Mouse (Mus musculus): ENCODE measurements around the gene Pygm.

Pygm gene

DNA sequence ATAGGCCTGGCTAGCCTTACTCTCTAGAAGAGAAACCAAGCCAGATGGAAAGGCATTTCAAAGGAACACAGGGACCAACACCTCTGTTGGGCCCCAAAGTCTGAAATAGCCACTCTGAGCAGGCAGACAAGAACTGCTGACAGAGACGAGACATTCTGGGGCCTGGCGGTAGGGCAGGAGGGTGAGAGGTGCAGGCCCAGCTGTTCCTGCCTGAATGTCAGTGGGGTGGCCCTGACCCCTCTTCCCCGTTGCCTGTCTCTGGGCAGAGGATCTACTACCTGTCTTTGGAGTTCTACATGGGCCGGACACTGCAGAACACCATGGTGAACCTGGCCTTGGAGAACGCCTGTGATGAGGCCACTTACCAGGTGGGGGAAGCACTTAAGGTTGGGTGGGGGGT lies 1.2 kb downstream of the Pygm start:
- no peak for DNase-seq (ENCODE audit: low read depth, low spot score)

DNA sequence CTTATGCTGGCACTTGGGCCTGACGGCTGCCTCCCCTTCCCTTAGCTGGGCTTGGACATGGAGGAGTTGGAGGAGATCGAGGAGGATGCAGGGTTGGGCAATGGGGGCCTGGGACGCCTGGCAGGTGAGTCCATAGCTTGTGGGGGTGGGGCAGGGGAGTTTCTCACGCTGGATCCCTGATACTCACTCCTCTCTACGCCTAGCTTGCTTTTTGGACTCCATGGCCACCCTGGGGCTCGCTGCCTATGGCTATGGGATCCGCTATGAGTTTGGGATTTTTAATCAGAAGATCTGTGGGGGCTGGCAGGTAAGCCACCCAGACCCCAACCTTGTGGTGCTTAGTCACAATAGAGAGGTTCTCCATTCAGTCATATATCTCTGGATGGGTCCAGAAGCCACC lies 1.6 kb downstream of the Pygm start:
- DNase-seq (ENCODE audit: low read depth, low spot score) = no peak

DNA sequence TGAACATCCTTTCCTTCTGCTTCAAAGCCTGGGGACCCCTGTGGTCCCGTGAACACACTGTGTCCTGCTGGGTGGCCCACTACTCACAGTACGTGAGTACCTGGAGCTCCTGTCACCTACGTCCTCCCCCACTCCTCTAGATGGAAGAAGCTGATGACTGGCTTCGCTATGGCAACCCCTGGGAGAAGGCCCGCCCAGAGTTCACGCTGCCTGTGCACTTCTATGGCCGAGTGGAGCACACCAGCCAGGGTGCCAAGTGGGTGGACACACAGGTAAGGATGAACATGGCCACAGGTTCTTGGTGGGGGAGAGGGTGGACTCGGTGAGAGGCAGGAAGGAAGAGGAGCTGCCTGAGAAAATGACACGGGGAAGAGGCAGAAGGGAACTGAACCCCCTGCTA lies 2.0 kb downstream of the Pygm start:
- DNase-seq (ENCODE audit: low read depth, low spot score) = no peak

DNA sequence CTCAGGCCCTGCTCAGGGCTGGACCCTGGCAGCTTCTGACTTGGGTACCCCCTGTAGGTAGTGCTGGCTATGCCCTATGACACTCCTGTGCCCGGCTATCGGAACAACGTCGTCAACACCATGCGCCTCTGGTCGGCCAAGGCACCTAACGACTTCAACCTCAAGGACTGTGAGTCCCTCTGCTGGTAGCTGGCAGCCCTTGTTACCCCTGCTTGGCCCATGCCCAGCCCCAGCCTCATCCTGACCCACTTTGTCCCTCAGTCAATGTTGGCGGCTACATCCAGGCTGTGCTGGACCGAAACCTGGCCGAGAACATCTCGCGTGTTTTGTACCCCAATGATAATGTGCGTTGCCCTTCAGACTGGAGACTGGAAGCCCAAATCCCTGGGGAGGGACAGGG lies 3.8 kb downstream of the Pygm start:
- DNase-seq (ENCODE audit: low read depth, low spot score) = no peak

DNA sequence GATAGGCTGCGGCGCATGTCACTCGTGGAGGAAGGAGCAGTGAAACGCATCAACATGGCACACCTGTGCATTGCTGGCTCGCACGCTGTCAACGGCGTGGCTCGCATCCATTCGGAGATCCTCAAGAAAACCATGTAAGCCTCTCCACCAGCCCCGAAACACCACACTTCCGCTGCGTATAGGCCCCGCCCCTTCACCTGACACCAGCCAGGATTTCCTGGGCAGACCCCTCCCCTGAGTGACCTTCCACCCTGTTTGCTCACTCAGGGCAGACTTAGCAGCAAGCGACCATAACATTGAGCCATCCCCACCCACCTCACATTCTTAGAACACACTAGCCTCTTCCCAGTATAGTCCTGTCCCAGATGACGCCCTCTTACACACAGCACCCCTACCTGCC lies 5.6 kb downstream of the Pygm start:
- peak; percentile 88 for DNase-seq (ENCODE audit: low read depth, low spot score)

DNA sequence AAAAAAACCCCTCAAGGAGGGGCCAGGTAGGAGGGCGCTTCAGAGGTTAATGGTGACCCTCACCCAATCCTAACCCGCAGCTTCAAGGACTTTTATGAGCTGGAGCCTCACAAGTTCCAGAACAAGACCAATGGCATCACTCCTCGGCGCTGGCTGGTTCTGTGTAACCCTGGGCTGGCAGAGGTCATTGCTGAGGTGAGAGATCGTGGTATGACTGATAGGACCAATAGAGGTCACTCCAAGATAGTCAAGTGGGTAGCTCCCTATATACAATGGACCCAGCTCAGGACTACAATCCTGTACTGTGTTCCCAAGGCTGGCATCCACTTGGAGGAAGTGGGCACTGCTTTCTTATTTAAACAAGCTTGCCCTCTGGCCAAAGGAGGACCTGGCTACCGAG lies 6.1 kb downstream of the Pygm start:
- DNase-seq (ENCODE audit: low read depth, low spot score) = no peak

DNA sequence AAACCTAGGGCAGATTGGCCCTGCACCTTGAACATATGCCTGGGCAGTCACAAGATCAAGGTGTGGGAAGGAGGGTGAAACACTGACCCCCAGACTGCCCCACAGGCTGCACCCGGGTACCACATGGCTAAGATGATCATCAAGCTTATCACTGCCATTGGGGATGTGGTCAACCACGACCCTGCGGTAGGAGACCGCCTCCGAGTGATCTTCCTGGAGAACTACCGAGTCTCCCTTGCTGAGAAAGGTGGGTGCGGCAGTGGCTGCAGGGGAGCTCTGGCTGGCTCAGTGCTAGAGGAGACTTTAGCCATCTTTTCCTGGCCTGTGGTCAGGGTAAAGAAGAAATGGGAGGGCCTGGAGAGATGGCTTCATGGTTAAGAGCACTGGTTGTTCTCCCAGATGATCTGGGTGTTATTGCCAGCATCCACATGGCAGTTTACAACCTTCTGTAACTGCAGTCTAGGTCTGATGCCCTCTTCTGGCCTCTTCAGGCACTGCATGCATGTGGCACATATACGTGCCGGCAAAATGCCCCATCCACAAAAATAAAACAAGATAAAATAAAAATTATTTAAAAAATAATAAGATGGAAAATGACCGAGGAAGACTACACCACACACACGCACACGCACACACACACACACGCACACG lies 8.7 kb downstream of the Pygm start:
- peak; percentile 79 for DNase-seq (ENCODE audit: low read depth, low spot score)

DNA sequence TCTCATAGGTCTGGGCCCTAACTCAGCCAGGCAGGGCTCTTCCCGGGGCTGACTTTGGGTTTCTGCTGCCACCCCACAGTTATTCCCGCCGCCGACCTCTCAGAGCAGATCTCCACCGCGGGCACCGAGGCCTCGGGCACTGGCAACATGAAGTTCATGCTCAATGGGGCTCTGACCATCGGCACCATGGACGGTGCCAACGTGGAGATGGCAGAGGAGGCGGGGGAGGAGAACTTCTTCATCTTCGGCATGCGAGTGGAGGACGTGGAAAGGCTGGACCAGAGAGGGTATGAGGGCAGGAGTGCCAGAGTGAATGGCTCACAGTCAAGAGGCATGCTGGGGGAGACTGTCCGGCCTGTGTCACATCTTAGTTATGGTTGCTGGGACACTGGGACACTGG lies 9.4 kb downstream of the Pygm start:
- DNase-seq (ENCODE audit: low read depth, low spot score) = no peak

DNA sequence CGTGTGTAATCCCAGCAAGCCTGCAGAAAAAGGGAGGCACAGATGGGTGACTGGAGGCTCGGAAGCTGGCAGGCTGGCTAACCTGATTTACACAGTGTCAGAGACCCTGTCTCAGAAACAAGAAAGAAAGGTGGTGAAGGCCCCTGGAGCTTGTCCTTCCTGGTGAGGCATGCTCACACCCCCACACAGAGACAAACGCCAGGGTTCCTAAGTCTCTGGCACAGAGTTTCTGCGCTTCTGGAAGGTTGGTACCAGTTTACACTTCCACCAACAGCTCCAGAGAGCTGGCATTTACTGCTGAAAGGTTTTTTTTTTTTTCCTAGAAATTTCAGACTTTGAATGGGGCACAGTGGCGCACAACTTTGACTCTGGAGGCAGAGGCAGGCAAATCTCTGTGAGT lies 12.0 kb downstream of the Pygm start:
- no peak for DNase-seq (ENCODE audit: low read depth, low spot score)

DNA sequence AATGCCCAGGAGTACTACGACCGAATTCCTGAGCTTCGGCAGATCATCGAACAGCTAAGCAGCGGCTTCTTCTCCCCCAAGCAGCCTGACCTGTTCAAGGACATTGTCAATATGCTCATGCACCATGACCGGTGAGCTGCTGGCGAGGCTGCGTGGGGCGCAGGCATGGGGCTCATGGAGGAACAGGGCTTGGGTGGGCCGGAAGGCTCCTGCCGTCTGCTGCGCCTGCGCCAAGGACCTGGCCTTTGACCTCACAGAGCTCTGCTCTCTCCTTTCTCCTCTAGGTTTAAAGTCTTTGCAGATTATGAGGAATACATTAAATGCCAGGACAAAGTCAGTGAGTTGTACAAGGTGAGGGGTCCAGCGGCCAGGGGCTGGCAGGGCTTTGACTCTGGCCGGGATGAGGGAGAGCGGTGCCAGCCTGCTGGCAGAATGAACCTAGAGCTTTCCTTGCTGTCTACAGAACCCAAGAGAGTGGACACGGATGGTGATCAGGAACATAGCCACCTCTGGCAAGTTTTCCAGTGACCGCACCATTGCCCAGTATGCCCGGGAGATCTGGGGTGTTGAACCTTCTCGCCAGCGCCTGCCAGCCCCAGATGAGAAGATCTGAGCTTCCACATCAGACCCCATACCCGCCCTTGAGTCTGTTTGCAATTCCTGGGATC lies 13.5 kb downstream of the Pygm start:
- DNase-seq (ENCODE audit: low read depth, low spot score) = no peak

DNA sequence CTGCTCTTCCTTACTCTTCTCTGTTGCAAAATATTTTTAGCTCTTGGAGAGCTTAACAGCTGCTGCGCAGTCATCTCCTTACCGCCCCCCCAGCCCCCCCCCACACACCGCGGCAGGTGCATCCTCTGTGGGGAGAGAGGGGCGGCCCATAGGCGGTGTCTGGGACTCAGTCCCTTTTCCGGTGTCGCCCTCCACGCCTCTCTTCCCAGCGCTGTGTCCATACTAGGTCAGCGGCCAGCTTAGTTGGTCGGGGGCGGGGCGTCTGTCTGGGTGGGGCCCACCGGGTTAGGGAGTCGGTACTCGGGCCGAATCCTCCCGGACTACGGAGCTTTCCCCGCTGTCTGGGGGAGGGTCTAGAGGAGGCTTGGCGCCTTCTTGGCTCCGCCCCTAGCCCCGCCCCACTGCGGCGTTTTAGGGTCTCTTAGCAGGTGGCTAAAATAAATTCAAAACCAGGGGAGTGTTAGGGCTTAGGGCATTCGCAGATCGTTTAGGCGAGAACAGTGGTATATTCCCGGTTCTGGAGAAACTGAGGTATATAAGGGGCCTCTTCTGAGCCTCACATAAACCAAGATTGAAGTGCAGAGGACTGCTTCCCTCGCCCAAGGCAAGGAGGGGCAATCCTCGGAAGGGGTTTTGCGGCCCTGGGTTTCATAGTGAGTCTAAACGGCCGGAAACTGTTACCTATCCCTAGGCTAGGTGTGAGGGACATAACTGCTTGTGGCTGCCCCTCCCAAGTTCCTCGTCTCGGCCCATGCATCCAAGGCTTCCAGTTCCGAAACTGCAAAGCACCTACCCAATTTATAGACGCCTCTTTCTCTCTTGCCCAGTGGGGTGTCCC lies 14.5 kb downstream of the Pygm start:
- peak; percentile 65 for DNase-seq (ENCODE audit: low read depth, low spot score)

DNA sequence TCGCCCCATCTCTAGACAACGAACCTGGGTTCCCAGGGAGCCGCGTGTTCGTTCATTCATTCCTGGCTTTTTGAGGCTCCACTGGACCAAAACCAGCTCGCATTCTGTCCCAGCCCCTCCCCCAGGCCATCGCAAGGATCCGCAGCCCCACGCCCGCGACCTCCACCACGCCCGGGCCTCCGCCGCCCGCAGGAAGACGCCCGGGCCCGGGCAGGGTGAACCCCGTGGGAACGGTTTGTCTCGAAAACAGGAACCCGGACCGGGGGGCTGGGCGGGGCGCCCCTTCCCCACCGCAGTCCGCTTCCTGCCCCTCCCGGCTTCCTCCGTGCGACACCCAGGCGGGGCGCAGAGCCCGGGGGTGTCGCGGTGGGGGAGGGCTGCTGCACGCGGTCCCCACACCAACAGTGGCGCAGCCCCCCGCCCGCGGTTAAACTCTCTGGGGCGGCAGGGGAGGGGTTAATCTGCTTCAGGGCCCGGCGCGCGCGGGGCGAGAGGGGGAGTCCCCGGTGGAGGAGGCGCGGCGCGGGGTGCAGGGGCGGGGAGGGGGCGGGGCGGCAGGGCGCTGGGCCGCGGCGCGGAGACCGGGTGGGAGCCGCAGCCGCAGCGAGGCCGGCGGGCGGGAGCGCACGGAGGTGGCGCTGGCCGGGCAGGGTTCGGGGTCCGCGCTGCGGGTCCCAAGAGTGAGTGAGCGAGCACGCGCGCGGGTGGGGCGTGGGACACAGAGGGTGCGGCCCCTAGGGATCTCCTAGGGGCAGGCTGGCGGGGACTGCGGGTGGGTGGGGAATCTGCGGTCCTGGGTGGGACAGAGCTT lies 15.3 kb downstream of the Pygm start, which contains the start of gene Rasgrp2:
Rasgrp2 (plus strand) TSS at position 56 of the 811 bp plus-strand sequence.
- no peak for DNase-seq (ENCODE audit: low read depth, low spot score)

DNA sequence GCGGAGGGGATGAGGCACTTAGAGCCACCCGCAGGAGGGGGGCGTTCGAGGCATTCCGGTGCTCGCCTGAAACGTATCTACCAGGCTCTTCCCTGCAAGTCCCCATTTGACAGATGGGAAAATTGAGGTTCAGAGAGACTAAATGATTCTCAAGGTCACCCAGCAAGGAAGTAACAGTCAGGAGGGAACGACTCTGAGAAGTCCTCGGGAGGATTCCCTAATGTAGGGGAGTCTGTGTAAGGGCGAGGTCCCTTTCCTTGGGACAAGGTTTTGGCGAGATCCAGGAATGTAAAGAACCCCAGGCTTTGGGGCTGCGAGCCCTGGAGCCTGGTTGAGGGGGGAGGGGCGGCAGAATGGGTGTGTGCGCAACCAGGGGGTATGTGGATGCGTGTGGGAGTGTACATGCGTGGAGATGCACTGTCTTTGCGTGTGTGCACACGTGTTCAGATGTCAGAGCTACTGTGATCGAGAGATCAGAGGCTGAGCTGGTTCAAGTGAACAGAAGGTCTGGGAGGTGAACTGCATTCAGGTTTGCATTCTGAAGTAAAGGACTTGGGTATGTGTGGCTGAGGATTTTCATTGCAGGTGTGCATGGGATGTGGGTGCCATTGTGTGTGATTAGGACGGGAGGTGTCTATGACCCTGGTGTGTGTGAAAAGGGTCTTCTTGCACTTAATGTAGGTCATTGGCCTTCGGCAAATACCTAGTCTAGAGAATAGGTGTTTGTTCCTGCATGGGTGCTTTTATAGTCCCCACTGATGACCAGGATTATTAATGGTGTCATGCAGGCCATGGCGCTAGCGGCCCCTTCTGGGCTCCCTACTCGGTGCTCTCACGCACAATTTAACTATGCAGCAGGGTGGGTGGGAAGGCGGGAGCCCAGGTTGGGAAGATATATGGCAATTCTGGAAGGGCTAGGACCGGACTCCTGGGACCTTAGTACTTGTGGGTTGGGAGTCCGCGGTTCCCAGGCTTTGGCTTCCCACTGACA lies 16.2 kb downstream of the Pygm start:
- no peak for DNase-seq (ENCODE audit: low read depth, low spot score)

DNA sequence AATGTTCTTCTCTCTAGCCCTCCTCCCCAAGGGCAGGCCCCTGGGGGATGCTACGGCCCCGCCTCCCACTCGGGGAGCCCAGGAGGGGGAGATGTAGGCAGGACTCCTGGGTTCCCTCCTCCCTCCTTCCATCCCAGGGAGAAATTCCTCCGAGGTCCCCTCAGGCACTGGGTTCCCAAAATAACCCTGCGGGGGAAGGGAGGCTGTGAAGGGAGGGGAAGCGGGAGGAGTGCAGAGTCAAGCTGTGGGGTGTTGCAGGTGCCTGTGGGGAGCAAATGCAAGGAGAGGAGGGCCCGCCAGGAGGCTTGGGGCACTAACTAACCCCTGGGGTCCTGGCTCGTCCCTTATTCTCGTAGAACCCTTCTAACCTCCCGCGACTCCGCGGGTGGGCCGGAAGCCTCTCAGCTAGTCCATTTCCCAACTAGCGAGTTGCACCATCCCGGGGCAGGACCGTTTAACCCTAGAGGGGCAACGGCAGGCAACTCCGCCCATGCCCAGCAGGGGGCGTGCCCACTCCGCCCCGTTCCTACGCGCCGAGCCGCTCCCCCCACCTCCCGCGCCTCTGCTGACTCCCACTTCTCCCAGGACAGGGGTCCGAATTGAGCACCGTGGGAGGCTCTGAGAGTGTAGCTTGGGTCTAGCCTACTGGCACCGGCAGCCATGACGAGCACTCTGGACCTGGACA lies 17.1 kb downstream of the Pygm start:
- DNase-seq (ENCODE audit: low read depth, low spot score) = peak; percentile 85

DNA sequence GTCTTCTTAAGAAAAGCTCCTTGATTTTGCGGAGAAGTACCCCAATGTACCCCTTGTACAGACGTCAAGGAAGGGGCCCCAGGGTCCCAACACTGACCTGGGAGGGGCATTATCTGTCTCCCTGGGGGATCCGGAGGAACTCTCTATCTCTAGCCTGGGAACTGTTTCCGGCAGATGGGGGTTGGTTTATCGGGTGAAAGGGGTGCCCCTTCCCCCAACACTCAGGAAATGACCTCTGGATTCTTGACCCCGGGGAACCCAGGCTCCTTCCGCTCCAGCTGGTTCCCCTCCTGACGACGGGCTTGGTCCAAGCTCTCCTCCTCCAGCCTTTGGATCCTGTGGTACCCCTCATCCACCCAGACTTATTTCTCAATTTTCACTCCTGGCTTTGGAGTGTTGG lies 17.8 kb downstream of the Pygm start:
- DNase-seq (ENCODE audit: low read depth, low spot score) = no peak

DNA sequence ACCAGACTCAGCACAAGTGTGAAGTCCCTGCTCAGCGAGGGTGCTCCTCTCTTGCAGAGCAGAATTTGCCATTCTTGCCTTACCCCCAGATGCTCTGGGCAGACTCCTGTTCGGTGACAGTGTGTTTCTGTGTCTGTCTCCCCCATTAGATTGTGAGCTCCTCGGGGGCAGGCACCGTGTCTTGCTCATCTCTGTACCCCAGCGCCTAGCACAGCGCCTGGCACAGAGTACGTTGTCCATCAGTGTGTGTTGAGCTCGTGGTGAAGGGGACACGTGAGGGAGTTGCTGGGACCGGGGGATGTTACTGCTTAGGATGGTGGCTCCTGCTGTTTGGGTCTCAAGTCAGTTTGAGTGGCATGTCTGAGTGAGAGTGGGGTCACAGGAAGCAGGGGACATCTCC lies 19.7 kb downstream of the Pygm start:
- DNase-seq (ENCODE audit: low read depth, low spot score) = no peak

DNA sequence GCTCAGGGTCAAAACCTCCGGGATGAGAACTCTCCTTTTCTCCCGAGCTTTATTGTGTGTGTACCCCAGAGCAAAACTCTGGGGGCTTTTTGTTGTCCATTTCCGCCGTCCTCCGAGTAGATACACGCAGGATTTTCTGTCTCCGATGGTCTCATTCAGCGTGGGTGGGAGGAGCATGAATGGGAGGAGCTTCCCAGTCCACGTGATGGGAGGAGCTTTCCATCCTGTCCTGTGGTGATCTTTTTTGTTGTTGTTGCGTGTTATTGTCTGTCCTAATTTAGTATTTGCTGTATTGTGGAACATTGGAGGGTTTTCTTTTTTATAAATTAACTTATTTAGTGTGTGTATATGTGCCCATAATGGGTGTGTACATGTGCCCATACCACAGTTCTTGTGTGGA lies 21.2 kb downstream of the Pygm start:
- DNase-seq (ENCODE audit: low read depth, low spot score) = no peak

DNA sequence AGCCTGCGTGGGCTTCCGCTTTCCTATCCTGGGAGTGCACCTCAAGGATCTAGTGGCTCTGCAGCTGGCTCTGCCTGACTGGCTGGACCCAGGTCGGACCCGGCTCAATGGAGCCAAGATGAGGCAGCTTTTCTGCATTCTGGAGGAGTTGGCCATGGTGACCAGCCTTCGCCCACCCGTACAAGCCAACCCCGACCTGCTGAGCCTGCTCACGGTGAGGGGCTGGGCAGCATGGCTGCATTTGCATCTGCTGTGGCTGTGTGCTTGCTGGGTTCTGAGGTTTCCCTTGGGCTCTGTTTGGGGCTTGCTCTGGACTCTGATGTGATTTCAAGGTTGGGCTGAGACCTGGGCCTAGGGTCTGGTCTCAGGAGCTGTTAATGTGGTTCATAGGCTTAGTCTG lies 22.9 kb downstream of the Pygm start:
- DNase-seq (ENCODE audit: low read depth, low spot score) = no peak

DNA sequence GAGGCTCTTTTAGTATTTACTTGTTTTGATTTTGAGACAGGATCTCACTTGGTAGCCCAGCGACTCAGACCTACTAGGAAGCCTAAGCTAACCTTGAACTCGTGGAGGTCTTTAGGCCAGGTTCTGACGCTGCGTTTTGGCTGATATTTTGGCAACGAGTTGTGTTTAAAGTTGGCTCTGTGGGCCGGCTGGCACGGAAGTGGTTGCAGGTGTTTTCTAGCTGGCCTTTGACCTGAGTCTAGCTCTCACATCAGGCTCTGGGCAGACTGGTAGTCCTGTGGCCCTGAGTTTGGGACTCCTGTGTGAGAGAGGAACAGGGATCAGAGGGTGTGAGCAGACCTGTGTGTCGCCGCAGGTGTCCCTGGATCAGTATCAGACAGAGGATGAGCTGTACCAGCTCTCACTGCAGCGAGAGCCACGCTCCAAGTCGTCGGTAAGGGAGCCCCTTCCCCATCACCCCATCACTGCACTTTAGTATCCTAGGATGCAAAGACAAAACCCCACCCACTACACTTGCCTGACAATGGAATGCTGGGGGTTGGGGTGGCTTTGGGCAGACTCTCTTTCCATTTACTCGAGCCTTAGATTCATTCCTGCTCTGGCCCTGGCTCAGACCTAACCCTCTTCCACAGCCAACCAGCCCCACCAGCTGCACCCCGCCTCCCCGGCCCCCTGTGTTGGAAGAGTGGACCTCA lies 23.8 kb downstream of the Pygm start:
- peak; percentile 44 for DNase-seq (ENCODE audit: low read depth, low spot score)

Measured in ZHBTc4 (cell line).